Mouse (Mus musculus) lung, postnatal 4 days (tissue): ENCODE measurements at regions not wholly inside any gene's neighbourhood (a gene's known extent, or its start where the extent isn't known, plus 50 kb on each side); places are given as distances from the start of the nearest gene placed in this dataset.

Experiments
- DNase-seq, 2 experiments: peaks; one replicate each; pipeline ENCODE4 v3.0.0; 2021

- no peak for DNase-seq
Observed at GRCm38 (mm10) chr2:137969156-137969555, 287.2 kb upstream of the Btbd3 start.

GRCm38 (mm10) chr2:137966460-137967076, 289.8 kb upstream of the Btbd3 start:
- DNase-seq: no peak

DNA sequence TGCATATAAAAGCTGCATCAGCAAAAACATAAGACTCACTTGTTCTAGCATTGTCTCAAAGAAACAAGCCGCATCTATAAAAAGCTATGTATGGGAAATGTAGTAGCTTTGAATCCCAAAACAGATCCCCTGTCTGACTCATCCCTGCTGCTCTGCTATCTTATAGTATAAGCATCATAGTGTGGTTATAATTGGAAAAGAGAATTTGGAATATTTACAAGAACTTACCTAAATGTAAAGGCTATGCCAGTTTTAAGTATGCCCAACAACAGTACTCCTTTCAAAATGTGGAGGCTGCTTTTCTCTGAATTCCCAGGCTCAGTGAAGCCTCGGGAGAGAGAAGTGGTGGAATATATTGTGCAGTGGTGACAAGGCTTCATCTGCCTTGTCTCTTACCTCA, 301.5 kb upstream of the Btbd3 start:
- DNase-seq: no peak

DNA sequence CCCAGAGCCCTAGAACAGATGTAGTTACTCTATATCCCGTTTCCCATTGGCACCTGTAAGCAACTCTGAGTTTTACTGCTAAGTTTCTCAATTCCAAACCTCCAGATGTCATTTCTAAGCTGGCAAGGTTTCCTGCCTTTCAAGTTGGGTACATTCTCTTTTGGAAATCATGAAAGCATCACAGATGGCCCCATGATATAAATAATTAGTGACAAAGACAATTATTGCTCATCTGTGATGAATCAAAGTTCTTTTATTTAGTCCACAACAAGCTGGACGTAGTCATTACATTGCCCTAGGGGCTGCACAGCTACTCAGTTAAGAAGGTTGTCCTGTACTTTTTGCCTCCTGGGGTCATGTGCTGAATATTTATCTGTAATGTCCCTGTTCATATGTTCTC, 303.2 kb upstream of the Btbd3 start:
- DNase-seq: no peak

DNA sequence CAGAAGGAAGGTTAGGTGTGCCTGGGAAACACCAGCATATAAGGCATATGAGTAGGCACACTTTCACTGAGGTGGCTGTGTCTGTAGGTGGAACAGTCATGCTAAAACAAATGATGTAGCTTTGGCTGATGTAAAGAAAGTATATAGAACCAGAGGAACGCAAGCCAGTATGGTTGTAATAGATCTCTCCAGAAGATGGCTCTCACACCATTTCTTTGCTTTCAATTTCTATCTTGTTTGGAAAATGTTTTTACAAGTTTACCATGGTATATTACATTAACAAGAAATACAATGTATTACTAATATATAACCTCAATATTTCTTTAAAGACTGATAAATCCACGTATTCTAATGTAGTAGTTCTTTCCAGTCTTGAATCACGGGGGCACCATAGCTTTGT, 304.4 kb upstream of the Btbd3 start:
- DNase-seq: no peak

GRCm38 (mm10) chr2:137950931-137951330, 305.4 kb upstream of the Btbd3 start:
- no peak for DNase-seq

- peak; percentile 28 to 81 for DNase-seq
Observed at GRCm38 (mm10) chr2:137942753-137943152, 313.6 kb upstream of the Btbd3 start.

DNA sequence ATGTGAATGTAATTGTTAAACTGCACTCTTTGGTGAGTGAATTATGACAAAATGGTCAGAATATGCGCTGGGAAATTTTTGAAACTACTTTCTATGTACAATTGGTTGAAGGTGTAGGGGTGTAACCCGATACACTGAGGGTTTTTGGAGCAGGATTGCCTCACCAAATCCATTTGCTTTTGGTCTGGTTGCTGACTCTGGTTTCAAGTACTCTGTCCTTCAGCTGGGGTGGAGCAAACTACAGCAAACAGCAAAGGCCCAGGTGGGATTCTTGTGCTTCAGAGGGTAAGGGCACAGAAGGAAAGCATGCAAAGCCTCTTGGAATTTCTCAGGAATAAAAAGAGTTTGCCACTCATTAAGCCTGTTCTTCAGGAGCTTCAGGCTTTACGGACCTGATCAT, 316.8 kb upstream of the Btbd3 start:
- DNase-seq: no peak

GRCm38 (mm10) chr2:137938831-137939480, 317.4 kb upstream of the Btbd3 start:
- no peak for DNase-seq

- DNase-seq: peak; percentile 15 to 41
Observed at GRCm38 (mm10) chr2:137936613-137937012, 319.8 kb upstream of the Btbd3 start.

- DNase-seq: no peak
Observed at GRCm38 (mm10) chr2:137932931-137933330, 323.4 kb upstream of the Btbd3 start.

DNA sequence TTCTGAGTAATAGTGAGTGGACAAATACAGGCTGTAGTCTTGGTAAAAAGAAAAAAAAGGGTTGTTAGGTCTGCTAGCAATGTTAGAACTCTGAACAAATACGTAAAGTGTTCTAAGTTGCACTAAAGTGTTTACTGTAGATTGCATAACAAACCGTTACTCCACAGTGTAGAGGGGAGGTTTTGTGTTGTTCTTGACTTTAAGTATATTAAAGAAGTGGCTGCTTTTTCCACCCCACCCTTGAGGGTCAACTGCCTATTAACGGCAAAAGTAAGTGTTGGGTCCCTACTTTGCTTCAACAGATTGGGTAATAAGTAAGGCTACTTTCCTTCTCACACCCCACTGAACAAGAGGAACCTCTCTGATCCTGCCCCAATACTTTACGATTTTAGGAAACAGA, 323.9 kb upstream of the Btbd3 start:
- no peak for DNase-seq

DNA sequence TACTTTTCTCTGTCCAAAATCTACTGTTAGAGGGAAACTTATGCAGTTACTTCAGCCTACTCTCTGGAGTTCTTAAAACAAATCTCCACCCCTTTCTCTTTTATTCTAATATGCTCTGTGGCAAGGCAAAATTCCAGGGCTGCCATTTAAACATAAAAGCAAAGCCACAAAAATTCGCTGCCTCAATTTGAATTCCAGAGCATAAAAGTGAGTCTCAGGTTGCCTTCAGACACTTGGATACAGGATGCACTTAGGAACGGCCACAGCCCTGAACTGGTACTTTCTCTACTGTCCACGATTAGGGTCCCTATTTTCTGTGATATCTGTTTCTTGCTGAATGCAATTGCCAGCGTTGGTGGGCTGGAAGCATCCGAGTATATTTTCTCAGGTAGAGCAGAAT, 330.9 kb upstream of the Btbd3 start:
- no peak for DNase-seq

GRCm38 (mm10) chr2:137924576-137924975, 331.8 kb upstream of the Btbd3 start:
- no peak for DNase-seq

- no peak for DNase-seq
Observed at GRCm38 (mm10) chr2:137898425-137898824, 357.9 kb upstream of the Btbd3 start.

GRCm38 (mm10) chr2:137880211-137881031, 375.9 kb upstream of the Btbd3 start:
- no peak for DNase-seq

DNA sequence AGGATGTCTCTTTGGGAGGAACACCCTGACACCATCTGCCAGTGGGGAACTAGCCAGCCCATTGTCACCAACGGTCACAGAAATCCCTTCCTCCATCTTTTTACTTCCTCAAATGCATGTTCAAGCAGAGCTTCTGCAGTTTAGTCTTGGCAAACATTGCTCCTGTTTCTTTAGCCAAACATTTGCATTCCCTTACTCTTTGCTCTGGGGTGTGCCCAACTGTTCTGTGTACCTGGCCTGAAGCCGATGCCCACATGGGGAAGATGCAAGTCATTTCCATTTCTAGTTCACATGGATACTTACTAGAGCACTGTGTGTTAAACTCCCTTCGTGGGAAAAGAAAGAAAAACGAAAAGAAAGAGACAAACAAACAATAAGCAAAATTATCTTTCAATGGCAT, 386.7 kb upstream of the Btbd3 start:
- peak in 1 of 2 experiments; percentile 22 for DNase-seq

DNA sequence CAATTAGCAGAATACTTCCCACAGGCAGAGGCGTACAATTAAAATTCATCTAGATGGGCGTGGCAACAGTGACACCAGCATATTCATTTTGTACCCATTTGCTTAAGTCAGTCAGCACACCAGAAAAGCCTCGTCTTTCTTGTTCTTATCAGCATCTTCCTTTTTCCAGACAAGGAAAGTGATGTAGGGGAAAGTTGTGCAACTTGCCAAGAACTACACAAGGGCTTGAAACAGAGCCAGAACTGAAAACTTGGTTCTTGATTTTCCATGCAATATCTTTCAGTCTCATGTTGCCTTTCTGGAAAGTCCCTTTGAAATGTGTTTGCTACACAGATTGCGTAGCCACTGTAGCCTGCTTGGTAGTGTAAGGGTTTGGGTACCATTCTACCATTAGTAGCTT, 401.9 kb upstream of the Btbd3 start:
- no peak for DNase-seq

DNA sequence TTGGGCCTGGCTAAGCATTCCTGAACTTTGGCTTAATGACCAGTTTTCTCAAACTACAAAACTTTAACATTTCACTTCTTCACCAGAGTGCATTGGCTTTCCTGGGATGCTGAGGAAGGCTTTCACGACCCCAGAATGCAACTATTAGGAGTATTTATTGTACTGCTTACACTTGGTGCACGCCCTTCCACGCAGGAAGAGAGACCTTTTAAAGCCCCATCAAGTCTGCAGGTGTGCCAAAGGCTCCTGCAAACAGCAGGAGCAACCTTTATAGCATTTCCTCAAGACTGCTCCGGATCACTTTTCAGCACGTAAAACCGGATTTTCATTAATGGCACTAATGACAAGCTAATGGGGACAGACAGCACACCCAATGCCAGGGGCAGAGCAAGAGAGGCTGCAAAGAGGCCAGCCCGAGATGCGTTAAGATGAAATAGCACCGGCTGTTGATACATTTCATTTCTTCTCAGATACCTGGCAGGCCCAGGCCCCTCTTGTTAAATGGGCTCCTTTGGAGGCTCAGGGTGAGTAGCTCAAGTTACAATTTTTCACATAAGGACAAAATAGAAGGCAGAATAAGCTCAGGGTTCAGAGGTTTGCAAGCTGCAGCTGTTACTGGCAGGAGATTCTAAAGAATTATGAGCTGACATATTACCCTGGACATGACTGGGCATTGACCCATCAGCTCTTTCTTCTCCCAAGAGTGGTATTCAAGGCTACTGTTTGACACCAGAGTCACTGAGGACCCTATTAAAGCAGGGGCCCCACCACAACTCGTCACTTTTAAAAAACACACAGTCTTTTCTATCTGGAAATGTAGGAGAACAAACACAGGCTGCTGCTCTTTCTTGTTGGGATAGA, 402.7 kb upstream of the Btbd3 start:
- no peak for DNase-seq

DNA sequence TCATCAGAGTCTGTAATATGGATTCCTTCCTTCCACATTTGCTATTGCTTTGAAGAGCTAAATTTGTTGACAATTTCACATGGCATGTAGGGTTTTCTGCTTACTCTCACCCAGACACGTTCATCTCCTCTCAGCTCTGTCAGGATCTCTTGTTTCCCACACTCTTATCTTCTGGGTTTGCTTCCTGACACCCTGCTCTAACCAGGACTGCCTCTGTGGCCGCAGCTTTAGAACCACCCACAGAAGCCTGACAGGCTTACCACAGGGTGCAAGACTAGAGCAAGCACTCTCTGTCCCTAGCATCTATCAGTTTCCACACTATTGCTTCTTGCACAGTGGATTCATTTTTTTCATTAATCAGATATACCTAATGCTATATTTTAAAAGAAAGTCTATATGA, 408.5 kb upstream of the Btbd3 start:
- DNase-seq: no peak

DNA sequence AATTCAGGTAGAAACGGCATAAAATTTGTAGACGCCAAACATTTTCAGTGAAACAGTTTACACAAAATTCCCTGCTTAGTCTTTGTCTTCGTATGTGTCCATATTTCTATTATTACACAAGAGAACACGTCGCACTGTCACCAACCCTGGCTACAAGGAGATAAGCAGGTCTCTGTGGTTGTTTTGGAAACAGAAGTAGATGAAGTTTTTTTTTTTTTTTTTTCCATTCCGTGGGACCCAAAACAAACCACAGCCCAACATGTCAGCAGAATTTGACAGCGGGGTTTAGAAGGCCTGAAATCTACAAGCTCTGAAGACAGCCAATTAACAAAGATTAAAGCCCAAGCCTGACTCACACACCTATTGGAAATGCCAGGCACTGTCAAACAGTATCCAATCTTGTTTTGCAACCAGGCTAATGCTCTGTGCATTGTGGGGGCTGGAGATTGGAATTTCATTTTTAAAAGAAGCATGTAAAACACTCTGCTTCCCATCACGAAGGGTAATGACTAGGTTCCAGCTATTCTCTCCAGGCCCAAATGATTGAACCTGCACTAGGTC, 428.5 kb upstream of the Btbd3 start:
- no peak for DNase-seq

DNA sequence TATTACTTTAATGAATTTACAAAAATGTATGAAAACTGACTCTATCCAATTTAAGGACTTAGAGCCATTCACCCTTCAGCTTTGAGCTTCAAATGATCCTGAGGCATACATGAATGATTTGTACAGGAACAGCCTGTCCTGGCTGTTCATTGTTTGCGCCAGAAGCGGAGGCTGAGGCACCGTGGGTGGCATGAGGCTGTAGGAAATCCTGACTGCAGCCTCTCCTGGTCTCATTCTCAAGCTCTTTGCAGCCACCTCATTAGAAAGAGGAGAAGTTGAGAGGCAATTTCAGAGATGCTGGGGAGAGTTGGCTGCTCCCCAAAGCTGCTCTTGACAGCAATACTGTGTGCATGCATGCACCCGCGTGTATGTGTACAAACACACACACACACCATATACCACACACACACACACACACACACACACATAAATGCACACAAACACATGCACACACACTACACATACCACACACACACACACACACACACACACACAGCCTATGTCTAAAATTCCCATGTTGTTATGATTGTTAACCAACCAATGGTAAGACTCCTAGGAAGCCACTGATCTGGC, 434.9 kb upstream of the Btbd3 start:
- peak in 1 of 2 experiments; percentile 24 for DNase-seq
